ENCODE assay signal across 22 mouse cellular contexts in the genomic region with DNA sequence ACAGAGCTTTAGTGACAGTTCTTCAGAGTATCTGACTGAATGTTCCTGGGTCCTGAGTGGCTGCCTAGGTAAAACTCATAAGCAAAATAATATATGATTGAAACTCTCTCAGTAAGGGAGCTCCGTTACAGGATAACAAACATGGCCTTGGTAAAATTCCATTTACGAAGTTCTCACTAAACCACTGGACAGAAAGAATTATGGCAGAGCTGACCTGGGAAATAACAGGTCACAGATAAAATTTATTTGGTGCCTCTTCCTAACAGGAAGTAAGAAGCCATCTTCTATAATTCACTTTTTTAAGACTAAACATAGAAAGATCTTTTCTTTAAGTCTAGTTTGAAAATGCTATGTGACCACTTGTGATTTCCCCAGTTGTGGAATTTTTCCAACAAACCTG.
DNase-seq lines count a peak whose midpoint lies in the region; ATAC-seq and TF ChIP-seq lines count a peak whose summit lies in the region.
"Had no signal": no experiment of that assay in that cellular context is flagged by ENCODE, and none has a peak within 500 bp of the region (broad histone marks: within the 10 kb centered on the region; RNA-seq: fewer than 3 reads in every experiment).

No protein-coding gene starts in this region.

- H3K4me1 ChIP-seq in kidney, adult 2 months (ENCODE audit: control insufficient read depth, insufficient read depth, low read length): no peaks in the 10 kb centered on the region
- no peaks in the 10 kb centered on the region for H3K4me1 ChIP-seq in kidney, embryonic 14.5 days (ENCODE audit: control insufficient read depth, insufficient read depth, low read length)
- no peaks in the 10 kb centered on the region for H3K4me1 ChIP-seq in kidney, postnatal 0 days (replicated peaks; ENCODE audit: insufficient read depth, low read length)
- no peaks in the 10 kb centered on the region for H3K4me1 ChIP-seq in kidney, embryonic 15.5 days
- H3K4me1 ChIP-seq: embryonic facial prominence, embryonic 13.5 days; embryonic facial prominence, embryonic 15.5 days; forebrain, embryonic 10.5 days; forebrain, embryonic 12.5 days had no signal

- peaks cover 3% of the 10 kb centered on the region; the same call in 1 of the 2 replicates for H3K9me3 ChIP-seq in kidney, embryonic 14.5 days (ENCODE audit: control insufficient read depth, low read length)
- no peaks in the 10 kb centered on the region for H3K9me3 ChIP-seq in kidney, postnatal 0 days (replicated peaks; ENCODE audit: low read length)
- H3K9me3 ChIP-seq in kidney, embryonic 15.5 days (replicated peaks): no peaks in the 10 kb centered on the region
- H3K9me3 ChIP-seq: embryonic facial prominence, embryonic 13.5 days; embryonic facial prominence, embryonic 15.5 days; forebrain, embryonic 10.5 days; forebrain, embryonic 12.5 days had no signal

- DNase-seq in kidney, adult 2 months: peak; percentile 56
- peak; percentile 54 for DNase-seq in kidney, postnatal 0 days (ENCODE audit: low spot score)
- DNase-seq in kidney, postnatal 14 days: peak; percentile 36
- DNase-seq in kidney, adult 11 months: no peak
- DNase-seq: adrenal gland, adult 2 months; adrenal gland, postnatal 10 days; adrenal gland, postnatal 25 days; cerebellum, adult 11 months; cerebellum, adult 18-20 months; cerebellum, adult 8-10 months; cerebellum, adult 9-11 months; cerebellum, postnatal 14 days; cerebellum, postnatal 36 days; embryo, embryonic 11 days had no signal

- no peak for TF ChIP-seq CTCF in kidney, adult 2 months (conservative IDR thresholded peaks at IDR 0.05; ENCODE audit: insufficient read depth, insufficient read length, low read depth, low read length)
- no peak for TF ChIP-seq CTCF in kidney, postnatal 0 days (IDR thresholded peaks at IDR 0.05; ENCODE audit: low read depth)

- ATAC-seq in kidney, embryonic 14.5 days (ENCODE audit: low FRiP score, low TSS enrichment): no peak
- ATAC-seq in kidney, postnatal 0 days (replicated peaks; ENCODE audit: low FRiP score, low read depth): no peak
- no peak for ATAC-seq in kidney, embryonic 15.5 days (replicated peaks; ENCODE audit: low FRiP score)
- ATAC-seq: forebrain, embryonic 14.5 days had no signal

- H3K27ac ChIP-seq in kidney, adult 2 months (ENCODE audit: insufficient read depth, low read depth, low read length): peak overlapping the region; percentile 31; the same call in 1 of the 2 replicates
- no peak overlapping the region for H3K27ac ChIP-seq in kidney, embryonic 14.5 days (ENCODE audit: low read depth, low read length)
- no peak overlapping the region for H3K27ac ChIP-seq in kidney, postnatal 0 days
- no peak overlapping the region for H3K27ac ChIP-seq in kidney, embryonic 15.5 days
- H3K27ac ChIP-seq: embryonic facial prominence, embryonic 13.5 days; embryonic facial prominence, embryonic 15.5 days; forebrain, embryonic 10.5 days; forebrain, embryonic 12.5 days had no signal

- no peak for TF ChIP-seq POLR2A in kidney, adult 2 months (IDR thresholded peaks at IDR 0.05; ENCODE audit: low read depth, low read length)

- 55% methylated on average over 2 of the region's 2 CpGs for WGBS in kidney, adult 2 months
- WGBS in kidney, embryonic 14.5 days: 34% methylated on average over 2 of the region's 2 CpGs
- WGBS in kidney, postnatal 0 days: 46% methylated on average over 2 of the region's 2 CpGs
- 46% methylated on average over 2 of the region's 2 CpGs for WGBS in kidney, embryonic 15.5 days

- no peak overlapping the region for H3K4me2 ChIP-seq in kidney, embryonic 14.5 days (replicated peaks; ENCODE audit: low read depth, low read length)
- H3K4me2 ChIP-seq in kidney, postnatal 0 days (ENCODE audit: low read length): no peak overlapping the region
- H3K4me2 ChIP-seq in kidney, embryonic 15.5 days: no peak overlapping the region
- H3K4me2 ChIP-seq: embryonic facial prominence, embryonic 13.5 days; embryonic facial prominence, embryonic 15.5 days; forebrain, embryonic 12.5 days had no signal

- no peaks in the 10 kb centered on the region; the same call in 1 of the 2 replicates for H3K27me3 ChIP-seq in kidney, adult 2 months (replicated peaks; ENCODE audit: control insufficient read depth, insufficient read depth, low read length)
- no peaks in the 10 kb centered on the region for H3K27me3 ChIP-seq in kidney, embryonic 14.5 days (ENCODE audit: control insufficient read depth, insufficient read depth, low read length)
- no peaks in the 10 kb centered on the region for H3K27me3 ChIP-seq in kidney, postnatal 0 days (ENCODE audit: insufficient read depth, low read length)
- no peaks in the 10 kb centered on the region for H3K27me3 ChIP-seq in kidney, embryonic 15.5 days
- H3K27me3 ChIP-seq: embryonic facial prominence, embryonic 13.5 days; embryonic facial prominence, embryonic 15.5 days; forebrain, embryonic 12.5 days had no signal

- no peaks in the 10 kb centered on the region for H3K36me3 ChIP-seq in kidney, adult 2 months (ENCODE audit: control insufficient read depth, insufficient read depth, low read length)
- no peaks in the 10 kb centered on the region for H3K36me3 ChIP-seq in kidney, embryonic 14.5 days (ENCODE audit: control insufficient read depth, insufficient read depth, low read length)
- no peaks in the 10 kb centered on the region for H3K36me3 ChIP-seq in kidney, postnatal 0 days (ENCODE audit: insufficient read depth, low read length)
- no peaks in the 10 kb centered on the region for H3K36me3 ChIP-seq in kidney, embryonic 15.5 days
- H3K36me3 ChIP-seq: embryonic facial prominence, embryonic 13.5 days; embryonic facial prominence, embryonic 15.5 days; forebrain, embryonic 10.5 days; forebrain, embryonic 12.5 days had no signal

- H3K4me3 ChIP-seq in kidney, adult 2 months (ENCODE audit: insufficient read depth, low read depth, low read length): no peak overlapping the region
- no peak overlapping the region for H3K4me3 ChIP-seq in kidney, embryonic 14.5 days (ENCODE audit: low read length)
- H3K4me3 ChIP-seq in kidney, postnatal 0 days (replicated peaks; ENCODE audit: low read depth, low read length): no peak overlapping the region
- H3K4me3 ChIP-seq in kidney, embryonic 15.5 days (replicated peaks): no peak overlapping the region
- H3K4me3 ChIP-seq: embryonic facial prominence, embryonic 13.5 days; embryonic facial prominence, embryonic 15.5 days; erythroblast, embryonic 14.5 days; forebrain, embryonic 10.5 days; forebrain, embryonic 12.5 days had no signal

- no peak overlapping the region for H3K9ac ChIP-seq in kidney, embryonic 14.5 days (ENCODE audit: low read depth, low read length)
- no peak overlapping the region for H3K9ac ChIP-seq in kidney, postnatal 0 days (ENCODE audit: low read depth, low read length)
- no peak overlapping the region for H3K9ac ChIP-seq in kidney, embryonic 15.5 days
- H3K9ac ChIP-seq: embryonic facial prominence, embryonic 13.5 days; embryonic facial prominence, embryonic 15.5 days; forebrain, embryonic 12.5 days had no signal
